Mouse (Mus musculus): Measurements from ENCODE around the gene Jpt1.

- TF ChIP-seq CTCF (IDR thresholded peaks at IDR 0.05; ENCODE audit: low read depth) (no peak), EP300 (IDR thresholded peaks at IDR 0.05; ENCODE audit: low read depth) (no peak)
Observed at GRCm38 (mm10) chr11:115481553-115482259, 32.5 kb downstream of the Jpt1 start.
